Mouse (Mus musculus): ENCODE measurements at regions not wholly inside any gene's neighbourhood (a gene's known extent, or its start where the extent isn't known, plus 50 kb on each side); places are given as distances from the start of the nearest gene placed in this dataset.
"Not testable (repeated sequence)": the region's sequence is repeated elsewhere in the genome, so short reads cannot be mapped to it uniquely, and the experiment has no call there.

- ChIA-PET POLR2A (no interaction called here), CTCF (no interaction called here)
- ATAC-seq (no peak), DNase-seq (ENCODE audit: low read depth, low spot score) (no peak)
- peaks cover 16% of the 10 kb centered on the region for H3K27me3 ChIP-seq
- TF ChIP-seq CTCF (IDR thresholded peaks at IDR 0.05), result no peak
- in situ Hi-C loops (cut with MboI; ENCODE audit: low pct_unique_long_range_greater_than_20kb), result no loop called here
These were observed 274.5 kb downstream of the Fam19a5 start for GRCm38 (mm10) chr15:87818566-87818965.

GRCm38 (mm10) chr15:87842097-87842496, 298.0 kb downstream of the Fam19a5 start:
- no peak for TF ChIP-seq CTCF (IDR thresholded peaks at IDR 0.05)
- no peak for ATAC-seq
- H3K27me3 ChIP-seq, result peaks cover 21% of the 10 kb centered on the region
- CTCF ChIA-PET, result no interaction called here
- in situ Hi-C loops (cut with MboI; ENCODE audit: low pct_unique_long_range_greater_than_20kb), result no loop called here
- no peak for DNase-seq (ENCODE audit: low read depth, low spot score)
- POLR2A ChIA-PET, result no interaction called here

GRCm38 (mm10) chr15:87859069-87859468, 315.0 kb downstream of the Fam19a5 start:
- in situ Hi-C loops (cut with MboI; ENCODE audit: low pct_unique_long_range_greater_than_20kb), result no loop called here
- no peak for ATAC-seq
- ChIA-PET POLR2A (no interaction called here), CTCF (no interaction called here)
- peaks cover 4% of the 10 kb centered on the region for H3K27me3 ChIP-seq
- DNase-seq (ENCODE audit: low read depth, low spot score), result no peak
- no peak for TF ChIP-seq CTCF (IDR thresholded peaks at IDR 0.05)

GRCm38 (mm10) chr15:87876286-87876899, 332.3 kb downstream of the Fam19a5 start:
- ATAC-seq, result no peak
- in situ Hi-C loops (cut with MboI; ENCODE audit: low pct_unique_long_range_greater_than_20kb), result no loop called here
- ChIA-PET POLR2A (no interaction called here), CTCF (no interaction called here)
- TF ChIP-seq CTCF (IDR thresholded peaks at IDR 0.05), result no peak
- H3K27me3 ChIP-seq, result peaks cover 37% of the 10 kb centered on the region
- DNase-seq (ENCODE audit: low read depth, low spot score), result no peak

DNA sequence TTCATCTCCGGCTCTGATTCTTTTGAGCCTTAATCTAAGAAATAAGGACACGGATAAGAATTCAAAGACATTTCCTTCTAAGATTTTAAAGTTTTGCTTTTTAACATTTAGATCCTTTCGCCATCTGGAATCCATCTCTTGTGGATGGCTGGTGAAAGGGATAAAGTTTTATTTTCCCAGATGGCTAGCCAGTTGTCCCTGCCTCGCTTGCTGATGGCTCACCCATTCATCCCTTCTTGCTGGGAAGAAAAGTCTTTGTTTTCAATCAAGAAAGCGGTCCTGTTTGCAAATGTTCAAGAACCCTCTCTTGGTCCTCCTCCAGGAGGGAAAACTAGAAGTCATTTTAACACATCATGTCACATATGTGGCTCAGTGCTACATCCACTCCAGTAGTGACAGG, 346.8 kb downstream of the Fam19a5 start:
- ChIA-PET CTCF (no interaction called here), POLR2A (no interaction called here)
- DNase-seq (ENCODE audit: low read depth, low spot score), result no peak
- in situ Hi-C loops (cut with MboI; ENCODE audit: low pct_unique_long_range_greater_than_20kb), result no loop called here
- H3K27me3 ChIP-seq, result no peaks in the 10 kb centered on the region
- TF ChIP-seq CTCF (IDR thresholded peaks at IDR 0.05), result no peak
- no peak for ATAC-seq

GRCm38 (mm10) chr15:87894866-87895265, 350.8 kb downstream of the Fam19a5 start:
- in situ Hi-C loops (cut with MboI; ENCODE audit: low pct_unique_long_range_greater_than_20kb); DNase-seq (ENCODE audit: low read depth, low spot score); ATAC-seq; POLR2A ChIA-PET; H3K27me3 ChIP-seq; CTCF ChIA-PET: not testable (repeated sequence)

- no peak for ATAC-seq
- no peak for DNase-seq (ENCODE audit: low read depth, low spot score)
- ChIA-PET POLR2A (no interaction called here), CTCF (no interaction called here)
- in situ Hi-C loops (cut with MboI; ENCODE audit: low pct_unique_long_range_greater_than_20kb), result no loop called here
- no peak for TF ChIP-seq CTCF (IDR thresholded peaks at IDR 0.05)
- no peaks in the 10 kb centered on the region for H3K27me3 ChIP-seq
These were observed 354.6 kb downstream of the Fam19a5 start for GRCm38 (mm10) chr15:87898655-87899054.

DNA sequence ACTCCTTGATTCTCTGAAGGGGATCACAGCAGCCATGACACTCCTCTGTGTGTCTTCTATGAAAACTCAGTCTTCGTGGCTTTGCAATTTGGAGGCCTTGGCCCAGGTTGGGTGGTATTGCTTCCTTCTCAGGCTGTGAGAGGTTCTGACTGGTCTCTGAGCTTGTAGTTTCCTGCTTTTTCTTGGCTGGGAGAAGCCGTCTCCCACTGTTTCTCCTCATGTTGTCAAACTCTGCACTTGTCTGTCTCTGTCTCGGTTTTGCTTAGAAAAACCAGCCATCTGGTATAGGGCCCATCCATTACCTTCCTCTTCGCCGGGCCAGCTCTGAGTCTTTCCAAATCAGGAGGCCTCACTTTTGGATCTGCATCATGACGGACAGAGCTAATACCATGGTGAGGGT, 360.3 kb downstream of the Fam19a5 start:
- DNase-seq (ENCODE audit: low read depth, low spot score) (no peak), ATAC-seq (no peak)
- in situ Hi-C loops (cut with MboI; ENCODE audit: low pct_unique_long_range_greater_than_20kb), result no loop called here
- ChIA-PET POLR2A (no interaction called here), CTCF (no interaction called here)
- H3K27me3 ChIP-seq, result peaks cover 4% of the 10 kb centered on the region
- TF ChIP-seq CTCF (IDR thresholded peaks at IDR 0.05), result no peak

DNA sequence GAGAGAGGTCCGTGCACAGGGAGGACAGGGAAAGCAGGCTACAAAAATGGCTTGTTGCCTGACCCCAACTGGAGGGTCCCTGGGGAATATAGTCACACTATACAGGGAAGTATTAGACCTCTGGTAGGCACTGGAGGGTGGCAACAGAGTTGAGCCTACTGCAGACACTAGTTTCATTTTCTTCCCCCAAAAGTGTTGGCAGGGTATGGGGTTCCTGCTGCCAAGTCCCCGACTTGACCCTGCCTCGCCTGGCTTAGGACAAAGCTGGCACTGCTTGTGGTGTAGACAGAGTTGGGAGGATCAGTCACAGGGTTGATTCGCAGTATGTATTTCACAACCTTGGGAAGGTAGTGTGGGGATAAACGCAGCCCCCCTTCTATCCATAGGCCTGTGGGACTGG, 362.2 kb downstream of the Fam19a5 start:
- DNase-seq (ENCODE audit: low read depth, low spot score), result no peak
- in situ Hi-C loops (cut with MboI; ENCODE audit: low pct_unique_long_range_greater_than_20kb), result no loop called here

DNA sequence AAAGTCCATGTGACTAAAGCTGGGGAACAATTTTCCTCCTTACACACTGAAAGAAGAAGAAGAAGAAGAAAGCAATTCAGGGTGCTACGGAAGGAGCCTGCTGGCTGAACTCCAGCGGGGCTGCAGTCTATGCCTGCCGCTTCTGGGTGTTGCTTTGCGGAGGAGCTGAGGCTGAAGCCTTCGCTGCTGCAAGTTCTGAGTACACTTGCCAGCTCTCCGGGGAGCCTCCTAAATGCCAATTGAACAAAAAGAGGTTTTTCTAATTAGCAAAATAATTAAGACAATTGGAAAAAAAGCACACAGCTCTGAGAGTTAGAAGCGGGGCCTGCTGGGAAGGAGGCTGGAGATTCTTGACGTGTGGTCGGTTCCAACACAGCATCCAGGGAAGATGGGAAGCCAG, 378.0 kb downstream of the Fam19a5 start:
- TF ChIP-seq CTCF (IDR thresholded peaks at IDR 0.05), result no peak
- DNase-seq (ENCODE audit: low read depth, low spot score) (no peak), ATAC-seq (no peak)
- in situ Hi-C loops (cut with MboI; ENCODE audit: low pct_unique_long_range_greater_than_20kb), result no loop called here
- ChIA-PET POLR2A (no interaction called here), CTCF (interaction anchor here (0.6 kb wide), 1 partner anchor 371 kb away, joined by 3 read pairs; no protein-coding TSS in a partner anchor)
- H3K27me3 ChIP-seq, result no peaks in the 10 kb centered on the region

More for the DNA sequence above, 362.2 kb downstream of the Fam19a5 start:
- POLR2A ChIA-PET, result no interaction called here
- ATAC-seq, result no peak
- TF ChIP-seq CTCF (IDR thresholded peaks at IDR 0.05), result no peak
- CTCF ChIA-PET, result no interaction called here
- peaks cover 4% of the 10 kb centered on the region for H3K27me3 ChIP-seq

DNA sequence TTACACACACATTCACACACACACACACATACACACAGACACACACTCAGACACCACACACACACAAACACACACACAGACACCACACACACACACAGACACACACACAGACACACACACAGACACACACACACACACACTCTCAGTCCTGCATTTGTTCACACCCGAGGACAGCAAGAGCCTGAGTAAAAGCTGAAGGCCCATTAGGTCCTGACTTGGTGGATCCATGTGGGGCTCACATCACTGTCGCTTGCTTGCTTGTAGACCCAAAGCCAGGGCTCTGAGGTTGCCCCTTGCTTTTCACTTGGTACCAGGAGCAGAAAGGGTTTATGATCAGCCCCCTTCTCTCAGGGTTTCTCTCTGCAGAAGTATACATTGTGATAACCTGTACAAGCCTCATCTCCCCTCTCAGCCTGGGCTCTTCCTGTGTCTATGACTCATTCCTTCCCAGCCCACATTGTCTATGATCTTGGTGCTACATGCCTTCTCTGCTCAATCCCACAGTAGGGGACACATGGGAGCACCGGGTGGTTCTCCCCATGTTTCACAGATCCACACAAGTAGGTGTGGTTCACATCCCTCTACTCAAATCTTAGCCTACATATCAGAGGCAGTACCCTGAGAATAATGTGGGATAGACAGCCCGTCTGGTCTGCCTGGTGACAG, 378.8 kb downstream of the Fam19a5 start:
- CTCF ChIA-PET, result no interaction called here
- in situ Hi-C loops (cut with MboI; ENCODE audit: low pct_unique_long_range_greater_than_20kb), result no loop called here
- ATAC-seq (no peak), DNase-seq (ENCODE audit: low read depth, low spot score) (no peak)
- POLR2A ChIA-PET, result no interaction called here
- H3K27me3 ChIP-seq, result no peaks in the 10 kb centered on the region
- no peak for TF ChIP-seq CTCF (IDR thresholded peaks at IDR 0.05)

GRCm38 (mm10) chr15:87923906-87924305, 379.8 kb downstream of the Fam19a5 start:
- no peak for DNase-seq (ENCODE audit: low read depth, low spot score)
- no peak for TF ChIP-seq CTCF (IDR thresholded peaks at IDR 0.05)
- ChIA-PET POLR2A (no interaction called here), CTCF (no interaction called here)
- in situ Hi-C loops (cut with MboI; ENCODE audit: low pct_unique_long_range_greater_than_20kb), result no loop called here
- ATAC-seq, result no peak
- no peaks in the 10 kb centered on the region for H3K27me3 ChIP-seq

Data from Patski (cell line).